Mouse (Mus musculus) urinary bladder, postnatal 14 days (tissue): ENCODE measurements at regions not wholly inside any gene's neighbourhood (a gene's known extent, or its start where the extent isn't known, plus 50 kb on each side); places are given as distances from the start of the nearest gene placed in this dataset.

Experiments used
- DNase-seq: peaks from one replicate; pipeline ENCODE4 v3.0.0; 2021; ENCODE audit warnings: low spot score

- DNase-seq: no peak
Measured at GRCm38 (mm10) chrX:9738904-9739303, 76.1 kb upstream of the Dynlt3 start.

- DNase-seq: no peak
Measured at GRCm38 (mm10) chrX:9742518-9742917, 79.7 kb upstream of the Dynlt3 start.

- DNase-seq: peak; percentile 75
Measured at GRCm38 (mm10) chrX:9747305-9747938, 84.6 kb upstream of the Dynlt3 start.

GRCm38 (mm10) chrX:9752954-9753572 is 90.3 kb upstream of the Dynlt3 start:
- DNase-seq: peak; percentile 44

GRCm38 (mm10) chrX:9769540-9769939 is 77.2 kb upstream of the Hypm start:
- DNase-seq: no peak

GRCm38 (mm10) chrX:9777498-9777897 is 69.2 kb upstream of the Hypm start:
- DNase-seq: no peak

GRCm38 (mm10) chrX:9789542-9789941 is 57.2 kb upstream of the Hypm start:
- DNase-seq: no peak
